Mouse (Mus musculus): ENCODE results near the gene Kcnj16. TPM values are rescaled to one million over a fixed set of nuclear protein-coding genes. Genes with fewer than 3 reads are reported as not detected.
A peak's percentile ranks its signal among the peaks of the same experiment; 100 is the strongest.

Kcnj16 gene
- polyA plus RNA-seq, 1 experiment: 0.14 TPM

GRCm38 (mm10) chr11:110967019-110967761 is 643 bp upstream of the Kcnj16 start:
- Histone ChIP-seq H3K27me3 (ENCODE audit: control insufficient read depth, insufficient read depth, low read length) (no peaks in the 10 kb centered on the region), H3K36me3 (ENCODE audit: control insufficient read depth, insufficient read depth, low read length) (no peaks in the 10 kb centered on the region), H3K4me3 (ENCODE audit: low read depth, low read length) (no peak overlapping the region), H3K4me1 (ENCODE audit: control insufficient read depth, insufficient read depth, insufficient read length, low read length) (no peaks in the 10 kb centered on the region), H3K27ac (ENCODE audit: insufficient read depth, low read depth, low read length) (no peak overlapping the region)
- WGBS: 57% methylated on average over 11 of the region's 11 CpGs
- no peak for TF ChIP-seq CTCF (IDR thresholded peaks at IDR 0.05; ENCODE audit: extremely low read depth, insufficient read length, insufficient replicate concordance, low read depth, low read length)
- TF ChIP-seq POLR2A (IDR thresholded peaks at IDR 0.05; ENCODE audit: low read depth, low read length): no peak

- Histone ChIP-seq H3K4me1 (ENCODE audit: control insufficient read depth, insufficient read depth, insufficient read length, low read length) (no peaks in the 10 kb centered on the region), H3K4me3 (ENCODE audit: low read depth, low read length) (no peak overlapping the region), H3K27ac (ENCODE audit: insufficient read depth, low read depth, low read length) (no peak overlapping the region), H3K36me3 (ENCODE audit: control insufficient read depth, insufficient read depth, low read length) (no peaks in the 10 kb centered on the region), H3K27me3 (ENCODE audit: control insufficient read depth, insufficient read depth, low read length) (no peaks in the 10 kb centered on the region)
- TF ChIP-seq CTCF (IDR thresholded peaks at IDR 0.05; ENCODE audit: extremely low read depth, insufficient read length, insufficient replicate concordance, low read depth, low read length): no peak
- TF ChIP-seq POLR2A (IDR thresholded peaks at IDR 0.05; ENCODE audit: low read depth, low read length): no peak
Observed at GRCm38 (mm10) chr11:110968901-110969300, 1.1 kb downstream of the Kcnj16 start.

DNA sequence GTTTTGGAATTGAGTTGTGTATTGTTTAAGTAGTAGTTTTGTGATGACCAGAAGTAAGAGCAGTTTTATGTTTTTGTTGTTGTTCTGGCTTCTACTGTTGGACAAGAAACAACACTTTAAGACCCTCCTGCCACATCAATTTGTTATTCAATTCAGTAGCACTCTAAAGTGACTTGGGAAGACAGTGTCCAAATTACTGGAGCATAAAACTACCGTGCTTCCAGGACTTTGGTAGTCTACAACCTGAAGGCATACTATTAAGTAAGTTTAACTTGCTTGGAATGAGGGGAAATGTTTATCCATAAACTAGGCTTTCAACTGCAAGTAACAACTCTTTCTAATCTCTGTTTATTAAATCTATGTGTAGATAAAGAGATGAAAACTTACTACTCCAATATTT is 17.7 kb downstream of the Kcnj16 start:
- WGBS: 62% methylated on average over 1 of the region's 1 CpGs
- TF ChIP-seq POLR2A (IDR thresholded peaks at IDR 0.05; ENCODE audit: low read depth, low read length) (no peak), CTCF (IDR thresholded peaks at IDR 0.05; ENCODE audit: extremely low read depth, insufficient read length, insufficient replicate concordance, low read depth, low read length) (no peak)
- Histone ChIP-seq H3K4me1 (ENCODE audit: control insufficient read depth, insufficient read depth, insufficient read length, low read length) (no peaks in the 10 kb centered on the region), H3K27me3 (ENCODE audit: control insufficient read depth, insufficient read depth, low read length) (no peaks in the 10 kb centered on the region), H3K4me3 (ENCODE audit: low read depth, low read length) (no peak overlapping the region), H3K36me3 (ENCODE audit: control insufficient read depth, insufficient read depth, low read length) (no peaks in the 10 kb centered on the region), H3K27ac (ENCODE audit: insufficient read depth, low read depth, low read length) (no peak overlapping the region)

DNA sequence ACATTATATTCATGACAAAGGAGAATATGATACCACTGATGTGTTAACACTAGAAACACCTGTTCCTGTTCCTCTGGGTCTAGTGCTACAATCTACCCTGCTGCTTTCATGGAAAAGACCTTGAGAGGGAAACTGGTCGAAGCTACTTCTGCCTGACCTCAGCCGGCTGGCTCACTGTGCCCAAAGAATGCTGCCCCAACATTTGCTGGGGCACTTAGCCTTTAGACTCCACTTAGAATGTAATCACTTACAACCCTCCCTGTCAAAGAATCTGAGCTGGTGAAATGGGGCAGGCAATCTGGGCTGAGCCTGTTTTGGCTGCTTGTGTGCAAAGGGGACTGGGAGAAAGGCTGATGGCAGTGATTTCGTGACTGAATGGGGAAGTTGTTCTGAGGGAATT is 18.1 kb downstream of the Kcnj16 start:
- TF ChIP-seq CTCF (IDR thresholded peaks at IDR 0.05; ENCODE audit: extremely low read depth, insufficient read length, insufficient replicate concordance, low read depth, low read length): no peak
- TF ChIP-seq POLR2A (IDR thresholded peaks at IDR 0.05; ENCODE audit: low read depth, low read length): no peak
- 43% methylated on average over 3 of the region's 3 CpGs for WGBS
- Histone ChIP-seq H3K4me1 (ENCODE audit: control insufficient read depth, insufficient read depth, insufficient read length, low read length) (no peaks in the 10 kb centered on the region), H3K27ac (ENCODE audit: insufficient read depth, low read depth, low read length) (no peak overlapping the region), H3K27me3 (ENCODE audit: control insufficient read depth, insufficient read depth, low read length) (no peaks in the 10 kb centered on the region), H3K4me3 (ENCODE audit: low read depth, low read length) (no peak overlapping the region), H3K36me3 (ENCODE audit: control insufficient read depth, insufficient read depth, low read length) (no peaks in the 10 kb centered on the region)

- peak overlapping the region; percentile 11; the same call in 1 of the 2 replicates for H3K27ac ChIP-seq (ENCODE audit: insufficient read depth, low read depth, low read length)
Observed at GRCm38 (mm10) chr11:110993616-110994015, 25.8 kb downstream of the Kcnj16 start.

DNA sequence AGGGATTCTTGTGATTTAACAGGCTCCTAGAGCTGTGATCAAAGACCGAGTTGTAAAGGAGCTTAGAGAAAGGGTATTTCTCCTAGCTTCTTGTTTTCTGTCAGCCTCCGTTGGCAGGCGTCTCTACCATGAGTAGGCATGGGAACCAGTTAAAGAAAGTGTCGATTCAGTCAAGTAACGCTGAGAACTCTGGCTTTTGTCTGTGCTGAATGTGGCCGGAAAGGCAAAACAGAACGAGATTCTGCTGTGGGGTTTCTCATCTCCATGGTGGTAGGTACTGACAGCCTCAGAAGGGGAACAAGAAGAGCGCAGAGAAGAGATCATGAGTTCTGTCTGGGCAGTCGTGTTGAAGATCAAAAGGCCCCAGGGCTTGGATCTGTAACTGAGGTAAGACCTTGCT is 29.4 kb downstream of the Kcnj16 start:
- 78% methylated on average over 9 of the region's 9 CpGs for WGBS
- H3K4me1 ChIP-seq (ENCODE audit: control insufficient read depth, insufficient read depth, insufficient read length, low read length): no peaks in the 10 kb centered on the region
- no peak for TF ChIP-seq CTCF (IDR thresholded peaks at IDR 0.05; ENCODE audit: extremely low read depth, insufficient read length, insufficient replicate concordance, low read depth, low read length)
- H3K27ac ChIP-seq (ENCODE audit: insufficient read depth, low read depth, low read length): no peak overlapping the region
- H3K4me3 ChIP-seq (ENCODE audit: low read depth, low read length): no peak overlapping the region
- no peaks in the 10 kb centered on the region for H3K36me3 ChIP-seq (ENCODE audit: control insufficient read depth, insufficient read depth, low read length)
- no peaks in the 10 kb centered on the region for H3K27me3 ChIP-seq (ENCODE audit: control insufficient read depth, insufficient read depth, low read length)

More at GRCm38 (mm10) chr11:110993616-110994015, 25.8 kb downstream of the Kcnj16 start:
- TF ChIP-seq CTCF (IDR thresholded peaks at IDR 0.05; ENCODE audit: extremely low read depth, insufficient read length, insufficient replicate concordance, low read depth, low read length) (no peak), POLR2A (IDR thresholded peaks at IDR 0.05; ENCODE audit: low read depth, low read length) (no peak)
- H3K36me3 ChIP-seq (ENCODE audit: control insufficient read depth, insufficient read depth, low read length): no peaks in the 10 kb centered on the region
- no peaks in the 10 kb centered on the region for H3K27me3 ChIP-seq (ENCODE audit: control insufficient read depth, insufficient read depth, low read length)
- no peak overlapping the region for H3K4me3 ChIP-seq (ENCODE audit: low read depth, low read length)
- H3K4me1 ChIP-seq (ENCODE audit: control insufficient read depth, insufficient read depth, insufficient read length, low read length): no peaks in the 10 kb centered on the region
- 40% methylated on average over 4 of the region's 4 CpGs for WGBS

DNA sequence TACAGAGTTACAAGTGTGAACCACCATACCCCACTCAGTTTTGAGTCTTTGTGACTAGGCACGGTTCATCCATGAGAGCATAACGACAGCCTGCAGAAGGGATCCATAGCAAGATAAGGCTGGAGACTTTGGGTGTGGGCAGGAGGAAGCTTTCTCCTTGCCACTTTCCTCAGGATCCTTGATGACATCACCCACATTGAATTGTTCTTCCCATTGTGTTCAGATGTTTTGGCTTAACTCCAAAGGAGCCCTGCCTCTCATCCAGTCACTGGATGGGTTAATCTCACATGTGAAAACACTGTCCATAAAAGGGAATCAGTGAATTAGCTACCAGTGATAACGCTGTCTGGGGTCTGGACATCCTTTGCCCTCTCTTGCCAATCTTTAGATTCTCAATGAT is 37.3 kb downstream of the Kcnj16 start:
- 59% methylated on average over 3 of the region's 3 CpGs for WGBS
- Histone ChIP-seq H3K27me3 (ENCODE audit: control insufficient read depth, insufficient read depth, low read length) (no peaks in the 10 kb centered on the region), H3K36me3 (ENCODE audit: control insufficient read depth, insufficient read depth, low read length) (no peaks in the 10 kb centered on the region), H3K4me3 (ENCODE audit: low read depth, low read length) (no peak overlapping the region), H3K27ac (ENCODE audit: insufficient read depth, low read depth, low read length) (no peak overlapping the region), H3K4me1 (ENCODE audit: control insufficient read depth, insufficient read depth, insufficient read length, low read length) (no peaks in the 10 kb centered on the region)
- TF ChIP-seq POLR2A (IDR thresholded peaks at IDR 0.05; ENCODE audit: low read depth, low read length) (no peak), CTCF (IDR thresholded peaks at IDR 0.05; ENCODE audit: extremely low read depth, insufficient read length, insufficient replicate concordance, low read depth, low read length) (no peak)
